Mouse (Mus musculus): ENCODE data around the gene Polr2m.
"Not testable (repeated sequence)": the region's sequence is repeated elsewhere in the genome, so short reads cannot be mapped to it uniquely, and the experiment has no call there.

Polr2m gene

DNA sequence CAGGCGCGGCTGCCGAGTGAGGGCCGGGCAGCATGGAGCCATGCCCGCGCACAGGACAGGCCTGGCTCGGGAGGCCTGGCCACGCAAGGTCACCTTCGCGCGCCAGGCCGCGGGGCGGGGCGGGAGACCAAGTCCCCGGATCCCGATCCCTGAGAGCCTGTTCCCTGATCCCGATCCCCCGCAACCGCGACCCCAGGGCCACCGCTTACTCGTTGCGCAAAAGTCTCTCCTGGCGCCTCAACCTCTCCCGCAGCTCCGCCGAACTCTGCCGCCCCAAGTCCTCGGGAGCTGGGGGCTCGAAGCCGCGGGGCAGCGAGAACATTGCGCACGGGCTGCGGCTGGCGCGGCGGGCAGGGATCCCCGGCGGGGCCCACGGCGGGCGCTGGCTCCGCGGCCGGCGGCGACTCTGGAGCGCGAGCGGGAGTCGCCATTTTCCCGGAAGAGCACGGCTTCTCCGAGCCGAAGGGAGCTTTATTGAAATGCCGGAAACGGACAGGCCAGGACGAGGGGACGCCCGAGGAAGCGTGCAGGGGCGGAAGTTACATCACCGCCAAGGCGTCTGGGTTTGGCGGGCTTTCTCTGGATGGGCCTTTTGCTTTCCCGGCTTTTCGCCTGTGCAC lies at the start of gene Polr2m:
TSS of gene Polr2m (minus strand) at position 461 of the 620 bp plus-strand sequence.
- DNase-seq: peak; percentile 89

DNA sequence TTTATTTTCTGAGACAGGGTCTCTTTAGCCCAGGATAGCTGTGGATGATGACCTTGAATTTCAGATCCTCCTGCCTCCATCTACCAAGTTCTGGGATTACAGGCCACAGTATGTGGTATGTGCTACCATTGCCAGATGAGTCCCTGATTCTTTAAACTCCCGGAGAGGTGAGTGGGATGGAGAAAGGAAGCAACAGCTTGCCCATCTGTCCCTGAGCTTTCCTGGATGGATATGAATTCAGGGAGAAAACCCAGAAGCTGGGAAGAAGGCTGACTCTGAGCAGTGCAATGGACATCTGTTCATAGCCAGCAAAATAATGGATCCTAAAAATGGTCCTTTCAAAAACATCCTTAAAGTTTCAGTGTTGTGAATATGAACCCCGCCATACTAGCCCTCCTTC lies 49.3 kb upstream of the Polr2m start:
- DNase-seq: no peak

GRCm38 (mm10) chr9:71529960-71530359 lies 44.2 kb upstream of the Polr2m start:
- DNase-seq: no peak

- no peak for DNase-seq
These were observed 41.7 kb upstream of the Polr2m start for GRCm38 (mm10) chr9:71527438-71527837.

- no peak for DNase-seq
These were observed 38.2 kb upstream of the Polr2m start for GRCm38 (mm10) chr9:71523901-71524300.

GRCm38 (mm10) chr9:71519836-71520235 lies 34.1 kb upstream of the Polr2m start:
- no peak for DNase-seq

DNA sequence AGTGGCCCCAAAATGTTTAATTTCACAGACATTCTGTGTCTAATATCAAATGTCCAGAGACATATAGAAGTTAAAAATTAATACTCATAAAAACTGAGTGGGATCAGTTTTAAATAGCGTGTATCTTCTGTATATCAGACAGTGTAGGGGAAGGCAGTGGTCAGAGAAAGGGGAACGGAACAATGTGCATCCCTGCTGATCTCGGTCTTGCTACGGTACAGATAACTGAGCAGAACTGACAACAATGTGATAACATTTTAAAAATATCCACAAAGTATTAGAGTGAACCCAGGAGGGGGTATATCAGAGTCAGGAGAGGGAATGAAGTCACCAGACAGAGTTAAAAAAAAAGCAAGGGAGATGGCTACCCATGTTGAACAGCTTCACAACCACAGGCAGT lies 31.8 kb upstream of the Polr2m start:
- no peak for DNase-seq

DNA sequence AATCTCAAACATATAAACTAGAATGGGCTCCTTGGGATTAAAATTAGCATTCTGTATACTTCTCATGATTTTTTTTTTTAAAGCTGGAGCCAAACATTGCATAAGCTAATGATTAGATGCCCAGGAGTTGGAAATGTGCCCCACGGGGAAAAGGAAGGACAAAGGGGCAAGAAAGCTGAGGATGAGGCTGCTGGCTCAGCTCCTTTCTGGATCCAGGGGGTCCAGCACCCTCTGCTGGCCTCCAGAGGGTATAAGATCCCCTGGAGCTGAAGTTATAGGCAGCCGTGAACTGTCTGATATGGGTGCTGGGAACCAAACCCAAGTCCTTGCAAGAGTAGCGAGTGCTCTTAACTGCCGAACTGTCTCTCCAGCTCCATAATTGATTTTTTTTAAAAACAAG lies 30.1 kb upstream of the Polr2m start:
- DNase-seq: no peak

- DNase-seq: no peak
These were observed 27.8 kb upstream of the Polr2m start for GRCm38 (mm10) chr9:71513566-71513965.

DNA sequence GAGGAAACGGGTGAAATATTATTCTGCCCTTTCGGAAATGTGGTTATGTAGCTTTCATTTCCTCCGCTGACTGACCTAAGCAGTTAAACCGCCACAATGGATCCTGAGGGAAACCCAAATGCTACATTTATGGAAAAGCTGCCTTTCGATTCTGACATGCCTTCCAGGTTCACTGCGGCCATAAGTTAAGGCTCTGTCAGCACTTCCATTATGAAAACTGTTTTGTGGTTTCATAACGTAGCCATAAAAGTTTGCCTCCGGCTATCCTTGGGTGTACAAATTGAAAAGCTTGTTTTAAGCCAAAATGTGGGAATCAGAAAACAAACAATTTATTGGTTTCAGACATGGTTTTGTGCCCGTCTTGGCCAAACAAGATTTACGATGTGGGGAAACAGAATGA lies 27.2 kb upstream of the Polr2m start:
- DNase-seq: no peak

DNA sequence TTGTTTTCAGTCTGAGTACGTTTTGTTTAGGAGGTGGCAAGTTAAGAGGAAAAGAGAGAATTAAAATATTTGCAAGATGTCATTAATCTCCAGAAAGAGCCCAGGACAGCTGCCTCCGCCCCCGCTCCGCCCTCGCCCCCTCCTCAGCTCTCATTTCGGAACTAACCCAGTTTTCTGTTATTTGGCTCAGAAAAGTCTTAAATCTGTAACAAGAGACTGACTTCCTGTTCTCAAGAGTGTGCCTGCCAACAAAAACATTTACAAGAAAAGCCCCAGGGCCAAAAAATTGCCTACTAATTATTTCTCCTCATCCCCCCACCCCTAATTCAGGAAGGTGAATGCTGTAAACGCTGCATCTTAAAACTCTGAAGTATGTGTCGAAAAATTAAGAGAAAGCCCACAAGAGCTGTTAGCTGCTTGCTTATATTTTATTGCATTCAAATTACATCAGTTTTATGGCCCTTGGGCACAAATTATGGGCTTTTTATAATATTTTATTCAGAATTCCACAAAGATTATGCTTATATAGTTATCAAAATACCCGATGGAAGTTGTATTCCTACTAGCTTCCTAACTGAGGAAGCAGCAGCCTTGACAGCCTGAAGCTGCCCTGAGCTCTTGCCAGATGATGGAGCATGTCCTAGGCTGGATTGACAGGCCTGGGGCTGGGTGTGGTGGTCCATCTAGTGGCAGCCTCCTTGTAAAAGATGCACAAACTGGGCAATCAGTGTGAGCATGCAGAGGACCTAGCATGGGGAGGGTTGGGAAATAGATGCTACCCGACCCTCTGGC lies 12.9 kb upstream of the Polr2m start:
- DNase-seq: no peak

- DNase-seq: no peak
These were observed 10.9 kb upstream of the Polr2m start for GRCm38 (mm10) chr9:71496637-71497036.

DNA sequence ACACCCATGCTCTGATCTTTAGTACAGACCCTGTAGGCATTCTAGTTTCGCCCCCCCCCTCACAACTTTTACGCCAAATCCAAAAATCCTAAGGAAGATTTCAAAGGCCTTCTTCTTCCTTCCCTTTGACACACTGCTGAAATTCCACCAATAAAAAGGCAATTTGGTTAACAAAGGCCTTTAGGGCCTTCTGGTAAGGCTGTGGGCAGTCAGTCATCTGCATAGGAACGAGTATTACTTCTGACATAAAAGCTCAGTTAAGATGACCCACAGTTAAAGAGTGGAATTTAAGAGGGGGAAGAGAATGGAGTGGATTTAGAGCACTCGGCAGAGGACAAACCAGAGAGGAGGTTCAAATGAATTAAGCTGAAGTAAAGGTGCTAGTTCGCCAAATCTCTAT lies 8.0 kb upstream of the Polr2m start:
- no peak for DNase-seq

- no peak for DNase-seq
These were observed 6.7 kb upstream of the Polr2m start for GRCm38 (mm10) chr9:71492296-71493025.

DNA sequence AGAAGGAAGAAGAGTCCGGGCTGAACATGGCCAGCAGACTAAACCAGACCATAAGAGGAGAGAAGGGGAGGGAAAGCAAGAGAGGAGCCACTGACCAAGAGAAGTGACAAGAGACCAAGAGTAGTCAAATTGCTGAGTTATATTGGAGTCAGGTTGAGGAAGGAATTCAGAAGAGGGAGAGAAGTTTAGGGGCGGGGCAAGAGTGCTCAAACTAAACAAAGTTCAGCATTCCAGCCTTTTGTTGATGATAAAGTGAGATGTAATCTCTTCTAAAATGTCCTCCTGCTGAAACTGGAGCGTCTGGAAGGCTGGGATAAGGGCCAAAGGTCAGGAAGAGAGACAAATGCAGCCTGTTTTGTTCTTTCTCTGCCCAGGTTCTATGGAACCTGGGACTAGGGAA lies 4.3 kb upstream of the Polr2m start:
- no peak for DNase-seq

DNA sequence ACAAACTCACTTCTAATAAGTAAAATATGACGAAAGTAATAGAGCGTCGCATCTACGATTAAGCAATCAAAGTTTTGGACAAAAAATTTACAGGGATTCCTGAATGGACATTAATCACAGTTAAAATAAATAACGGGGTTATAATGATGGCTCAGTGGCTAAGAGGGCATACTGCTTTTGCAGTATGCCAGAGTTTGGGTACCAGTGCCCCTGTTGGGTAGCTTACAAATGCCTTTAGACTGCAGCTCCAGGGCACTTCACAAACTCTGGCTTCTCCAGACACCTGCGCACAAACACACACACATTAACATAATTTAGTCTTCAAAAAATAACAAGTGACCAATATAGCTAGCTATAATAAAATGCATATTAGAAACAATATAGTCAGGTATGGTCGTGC lies 392 bp upstream of the Polr2m start:
- no peak for DNase-seq

GRCm38 (mm10) chr9:71484871-71485474 lies 762 bp downstream of the Polr2m start:
- no peak for DNase-seq

DNA sequence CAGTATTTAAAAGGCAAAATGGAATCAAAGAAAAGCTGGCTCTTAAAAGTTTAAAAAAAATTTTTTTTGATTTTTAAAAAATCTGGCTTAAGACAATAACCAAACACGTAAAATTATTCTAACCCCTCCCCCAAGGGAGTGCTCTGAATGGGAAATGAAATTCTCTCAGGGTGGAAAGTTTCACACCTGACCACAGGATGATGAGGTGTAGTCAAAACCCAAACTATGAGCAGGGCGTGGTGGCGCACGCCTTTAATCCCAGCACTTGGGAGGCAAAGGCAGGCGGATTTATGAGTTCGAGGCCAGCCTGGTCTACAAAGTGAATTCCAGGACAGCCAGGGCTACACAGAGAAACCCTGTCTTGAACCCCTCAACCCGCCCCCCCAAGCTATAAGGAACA lies 1.9 kb downstream of the Polr2m start:
- DNase-seq: not testable (repeated sequence)

GRCm38 (mm10) chr9:71480305-71480704 lies 5.4 kb downstream of the Polr2m start:
- DNase-seq: no peak

GRCm38 (mm10) chr9:71479413-71479812 lies 6.3 kb downstream of the Polr2m start:
- no peak for DNase-seq

DNA sequence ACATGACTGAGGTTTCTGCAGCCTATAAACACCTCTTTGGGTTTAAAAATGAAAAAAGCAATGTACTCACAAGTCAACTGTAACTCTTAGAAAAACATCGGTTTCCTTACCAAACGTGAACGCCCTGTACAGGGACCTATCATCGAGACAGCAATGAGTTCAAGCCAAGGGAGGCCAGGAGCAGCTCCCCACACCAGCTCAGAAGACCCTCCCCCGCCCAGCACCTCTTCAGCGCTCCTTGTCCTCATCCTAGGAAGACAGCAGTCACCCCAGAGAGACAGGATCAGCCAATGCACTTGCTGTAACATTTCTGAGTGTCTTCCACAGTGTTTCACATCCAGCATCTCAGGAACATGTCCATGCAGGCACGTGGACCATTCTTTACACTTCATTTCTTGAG lies 7.1 kb downstream of the Polr2m start:
- no peak for DNase-seq

- no peak for DNase-seq
These were observed 9.1 kb downstream of the Polr2m start for GRCm38 (mm10) chr9:71476601-71477000.

GRCm38 (mm10) chr9:71475536-71475935 lies 10.2 kb downstream of the Polr2m start:
- DNase-seq: no peak

GRCm38 (mm10) chr9:71467434-71467833 lies 18.3 kb downstream of the Polr2m start:
- no peak for DNase-seq

Data from thymus, postnatal 25 days (tissue).